Mouse (Mus musculus) layer of hippocampus, adult 18-20 months (tissue): Measurements from ENCODE around the gene Hepacam. TPM values are rescaled to one million over a fixed set of nuclear protein-coding genes. Genes with fewer than 3 reads are reported as not detected.

Experiments used
- DNase-seq, 2 experiments: peaks; one replicate each; pipeline ENCODE4 v3.0.0; 2022; ENCODE audit warnings: low spot score in 2 of 2
- total RNA-seq, 2 experiments: library from RNA; stranded (reverse); gene quantifications; 2 replicates each; pipeline ENCODE4 v1.2.3; 2021

Gene Hepacam
- total RNA-seq, 2 experiments from 2014 or later = 64.9 to 66.6 TPM

GRCm38 (mm10) chr9:37383161-37383560, 16.0 kb downstream of the Hepacam start:
- no peak for DNase-seq

- DNase-seq = no peak
These were observed 17.4 kb downstream of the Hepacam start for GRCm38 (mm10) chr9:37384284-37385182.

GRCm38 (mm10) chr9:37390891-37391290, 23.7 kb downstream of the Hepacam start:
- no peak for DNase-seq

- no peak for DNase-seq
These were observed 24.9 kb downstream of the Hepacam start for GRCm38 (mm10) chr9:37392071-37392470.

- no peak for DNase-seq
These were observed 26.5 kb downstream of the Hepacam start for GRCm38 (mm10) chr9:37393482-37394131.

- DNase-seq = no peak
These were observed 33.4 kb downstream of the Hepacam start for GRCm38 (mm10) chr9:37400585-37400984.

- DNase-seq = no peak
These were observed 34.7 kb downstream of the Hepacam start, which contains the start of gene Robo4 for GRCm38 (mm10) chr9:37401802-37402201. Gene Robo4, plus strand, starts transcription at chr9:37401897.

GRCm38 (mm10) chr9:37402501-37402900, 35.4 kb downstream of the Hepacam start:
- no peak for DNase-seq

- DNase-seq = no peak
These were observed 35.9 kb downstream of the Hepacam start for GRCm38 (mm10) chr9:37403011-37403410.

- peak in 1 of 2 experiments; percentile 47 for DNase-seq
These were observed 39.2 kb downstream of the Hepacam start for GRCm38 (mm10) chr9:37406372-37406771.

GRCm38 (mm10) chr9:37407850-37408502, 40.8 kb downstream of the Hepacam start:
- no peak for DNase-seq

- DNase-seq = no peak
These were observed 42.7 kb downstream of the Hepacam start for GRCm38 (mm10) chr9:37409698-37410445.

- DNase-seq = no peak
These were observed 45.8 kb downstream of the Hepacam start for GRCm38 (mm10) chr9:37412989-37413388.

GRCm38 (mm10) chr9:37414666-37415065, 47.5 kb downstream of the Hepacam start:
- DNase-seq = no peak

- DNase-seq = no peak
These were observed 51.6 kb downstream of the Hepacam start for GRCm38 (mm10) chr9:37418791-37419190.

- DNase-seq = peak; percentile 49 to 77
These were observed 53.5 kb downstream of the Hepacam start for GRCm38 (mm10) chr9:37420676-37421075.

GRCm38 (mm10) chr9:37421239-37421638, 54.1 kb downstream of the Hepacam start:
- DNase-seq = no peak

GRCm38 (mm10) chr9:37429326-37429725, 62.2 kb downstream of the Hepacam start:
- no peak for DNase-seq

GRCm38 (mm10) chr9:37430582-37430981, 63.4 kb downstream of the Hepacam start:
- peak; percentile 88 to 98 for DNase-seq

GRCm38 (mm10) chr9:37432026-37432666, 65.0 kb downstream of the Hepacam start:
- peak; percentile 35 to 61 for DNase-seq
